Mouse (Mus musculus) E14TG2a.4 (cell line): Measurements from ENCODE around the gene Ramp1.

Source experiments
- CTCF ChIP-seq: conservative IDR thresholded peaks from 2 replicates; pipeline ENCODE4 v1.5.1; 2014; ENCODE audit warnings: low read length
- NANOG ChIP-seq: IDR thresholded peaks from 2 replicates; pipeline ENCODE4 v1.6.1; 2014; ENCODE audit warnings: borderline replicate concordance, low read length, mixed read lengths

DNA sequence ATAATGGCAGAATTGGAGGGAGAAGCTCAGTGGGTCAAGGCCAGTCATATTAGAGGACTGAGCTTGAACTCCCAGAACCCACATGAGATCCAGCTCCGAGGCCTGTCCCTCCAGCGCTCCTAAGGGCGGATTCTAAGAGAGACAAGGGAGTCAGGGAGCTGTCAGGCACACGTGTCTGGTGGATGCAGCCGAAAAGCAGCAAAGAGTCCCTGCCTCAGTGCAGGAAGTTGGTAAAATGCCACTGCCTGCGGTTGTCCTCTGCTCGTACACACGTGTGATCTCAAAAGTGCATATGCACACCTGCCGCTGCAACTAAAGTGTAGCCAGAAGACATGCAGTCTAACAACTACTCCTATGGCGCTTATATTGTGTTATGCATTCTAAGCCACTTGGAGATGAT, 3.7 kb downstream of the Ramp1 start:
- TF ChIP-seq CTCF (no peak), NANOG (no peak)
